Mouse (Mus musculus) cerebellum, adult 2 months (tissue): ENCODE data around the gene App. TPM values are rescaled to one million over a fixed set of nuclear protein-coding genes. Genes with fewer than 3 reads are reported as not detected.
A peak's percentile ranks its signal among the peaks of the same experiment; 100 is the strongest.

Experiments used
- DNase-seq, 2 experiments: peaks; one replicate each; pipeline ENCODE4 v3.0.0; 2021
- H3K27ac ChIP-seq: fragments of 200-500 bp; 2 replicates; pipeline ENCODE4 v1.5.1; 2012; ENCODE audit warnings: low read length, control low read depth, inconsistent platforms; ENCODE audit not compliant: insufficient read depth
- H3K27me3 ChIP-seq: fragments of 200-500 bp; 2 replicates; pipeline ENCODE4 v1.6.1; 2012; ENCODE audit warnings: inconsistent platforms, mild to moderate bottlenecking, low read length, moderate library complexity; ENCODE audit not compliant: control insufficient read depth, insufficient read depth
- H3K4me1 ChIP-seq: fragments of 200-500 bp; 2 replicates; pipeline ENCODE4 v1.6.1; 2011; ENCODE audit warnings: low read length; ENCODE audit not compliant: control insufficient read depth, insufficient read depth
- H3K4me3 ChIP-seq: fragments of 200-500 bp; replicated peaks from 2 replicates; pipeline ENCODE3; 2011; ENCODE audit warnings: mild to moderate bottlenecking, low read depth, low read length, control low read depth; ENCODE audit not compliant: insufficient read depth
- CTCF ChIP-seq: fragments of 200-500 bp; IDR thresholded peaks from 2 replicates; pipeline ENCODE4 v1.5.1; 2011; ENCODE audit warnings: low read depth, mild to moderate bottlenecking, control low read depth, low read length, moderate library complexity, borderline replicate concordance; ENCODE audit not compliant: insufficient read depth
- POLR2A ChIP-seq: fragments of 200-500 bp; IDR thresholded peaks from 2 replicates; pipeline ENCODE4 v1.6.1; 2011; ENCODE audit warnings: low read length, control low read depth, borderline replicate concordance; ENCODE audit not compliant: insufficient read depth
- WGBS: fragments of 180-500 bp; shearing (Covaris S2); methylation state at CpG from one replicate; pipeline ENCODE4 v1.1.7; 2018; 5-methylcytosine and 5-hydroxymethylcytosine counted together
- polyA plus RNA-seq: library from polyadenylated mRNA; depleted of rRNA; stranded (reverse); fragments of >200 nt; gene quantifications from 2 replicates; pipeline ENCODE4 v1.2.3, GENCODE M21; 2012

Gene App
- polyA plus RNA-seq, 1 experiment = 1,076 TPM

DNA sequence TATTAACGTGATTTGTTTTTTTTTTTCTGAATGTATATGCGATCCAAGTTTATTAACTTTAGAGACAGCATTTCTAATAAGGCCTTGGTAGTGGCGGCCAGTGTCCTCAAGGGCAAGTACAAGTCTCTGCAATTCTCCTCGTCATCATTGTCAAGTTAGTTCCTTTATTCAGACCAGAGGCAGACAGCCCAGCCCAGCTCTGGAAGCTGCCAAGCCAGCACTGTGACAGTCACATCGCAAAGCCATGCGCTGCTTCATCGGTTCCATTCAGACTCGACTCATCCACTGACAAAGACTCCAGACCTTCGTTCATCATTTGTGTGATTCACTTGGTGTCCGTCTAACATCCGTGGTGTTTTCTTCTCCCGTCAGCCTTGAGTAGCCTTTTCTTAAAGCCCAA, 100.9 kb downstream of the App start:
- DNase-seq = no peak
- H3K4me3 ChIP-seq = no peak overlapping the region
- no peak for TF ChIP-seq POLR2A
- TF ChIP-seq CTCF = no peak
- H3K4me1 ChIP-seq = peaks cover 15% of the 10 kb centered on the region
- H3K27ac ChIP-seq = no peak overlapping the region
- H3K27me3 ChIP-seq = no peaks in the 10 kb centered on the region
- 45% methylated on average over 12 of the region's 12 CpGs for WGBS

DNA sequence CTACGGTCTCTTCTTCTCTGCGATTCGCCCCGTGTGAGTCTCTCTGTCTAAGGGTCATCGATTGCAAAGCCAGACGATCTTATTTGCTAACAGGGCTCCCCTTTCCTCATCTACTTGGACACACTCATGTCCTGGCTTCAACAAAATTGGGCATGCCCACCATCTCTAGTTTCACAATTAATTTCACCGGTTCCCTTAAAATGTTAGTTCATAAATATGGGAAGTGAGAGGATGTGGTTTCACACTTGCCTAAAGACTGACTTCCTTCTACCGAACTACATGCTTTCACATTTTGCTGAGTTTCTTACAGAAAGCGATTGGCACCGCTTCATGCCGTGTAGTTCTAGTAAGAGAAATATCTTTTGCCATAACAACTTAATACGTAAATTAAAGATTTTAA, 101.8 kb downstream of the App start:
- 95% methylated on average over 12 of the region's 12 CpGs for WGBS
- DNase-seq = no peak
- TF ChIP-seq POLR2A = no peak
- no peak for TF ChIP-seq CTCF
- Histone ChIP-seq H3K4me1 (peaks cover 18% of the 10 kb centered on the region), H3K27me3 (no peaks in the 10 kb centered on the region), H3K4me3 (no peak overlapping the region), H3K27ac (no peak overlapping the region)

DNA sequence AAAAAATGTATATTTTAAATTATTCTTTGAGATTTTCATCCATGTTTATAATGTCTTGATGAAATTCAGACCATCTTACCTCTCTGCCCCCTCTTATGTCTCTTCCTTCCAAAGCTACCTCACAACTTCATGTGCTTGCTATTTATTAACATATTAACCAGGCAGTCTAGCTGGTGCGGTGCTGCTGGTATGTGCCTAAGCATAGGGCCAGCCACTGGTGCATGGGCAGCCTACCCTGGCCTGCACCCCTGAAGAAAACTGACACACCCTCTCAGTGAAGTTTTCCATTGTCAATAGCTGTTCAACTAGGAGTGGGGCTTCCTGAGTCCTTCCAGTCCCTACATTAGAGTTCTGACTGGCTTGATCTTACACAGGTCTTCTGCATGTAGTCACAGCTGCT, 102.3 kb downstream of the App start:
- Histone ChIP-seq H3K27me3 (no peaks in the 10 kb centered on the region), H3K27ac (no peak overlapping the region), H3K4me1 (peaks cover 17% of the 10 kb centered on the region), H3K4me3 (no peak overlapping the region)
- no peak for TF ChIP-seq POLR2A
- TF ChIP-seq CTCF = no peak
- 97% methylated on average over 1 of the region's 1 CpGs for WGBS
- no peak for DNase-seq

DNA sequence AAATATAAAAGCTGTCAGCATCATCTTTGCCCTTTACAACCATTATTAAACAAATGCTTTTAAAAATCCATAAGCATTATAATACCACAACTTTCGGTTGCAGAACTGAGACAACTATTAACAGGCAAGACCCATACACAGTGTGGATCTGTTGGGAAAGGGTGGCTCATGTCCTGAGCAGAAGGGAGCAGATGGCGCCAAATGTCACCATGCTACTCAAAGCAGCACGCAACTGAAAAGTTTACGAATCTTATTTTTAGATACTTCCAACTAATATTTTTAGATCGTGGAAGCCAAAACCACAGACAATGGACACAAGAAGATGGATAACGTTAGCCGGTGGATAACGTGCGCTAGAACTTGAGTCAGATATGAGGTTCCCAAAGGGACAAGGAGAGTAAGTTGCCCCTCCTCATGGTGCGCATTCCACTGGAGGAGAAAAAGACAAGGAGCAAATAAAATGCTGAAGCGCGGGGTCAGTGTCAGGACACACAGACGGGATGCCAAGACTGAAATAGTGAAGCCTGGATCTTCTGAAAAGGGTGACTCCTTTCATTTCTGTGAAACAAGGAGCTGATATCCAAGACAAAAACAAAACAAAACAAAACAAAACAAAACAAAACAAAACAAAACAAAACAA, 106.2 kb downstream of the App start:
- Histone ChIP-seq H3K27ac (peak overlapping the region; percentile 84), H3K27me3 (no peaks in the 10 kb centered on the region), H3K4me3 (no peak overlapping the region), H3K4me1 (peaks cover 22% of the 10 kb centered on the region)
- peak; percentile 62 to 83 for DNase-seq
- WGBS = 22% methylated on average over 13 of the region's 13 CpGs
- TF ChIP-seq CTCF (no peak), POLR2A (no peak)

DNA sequence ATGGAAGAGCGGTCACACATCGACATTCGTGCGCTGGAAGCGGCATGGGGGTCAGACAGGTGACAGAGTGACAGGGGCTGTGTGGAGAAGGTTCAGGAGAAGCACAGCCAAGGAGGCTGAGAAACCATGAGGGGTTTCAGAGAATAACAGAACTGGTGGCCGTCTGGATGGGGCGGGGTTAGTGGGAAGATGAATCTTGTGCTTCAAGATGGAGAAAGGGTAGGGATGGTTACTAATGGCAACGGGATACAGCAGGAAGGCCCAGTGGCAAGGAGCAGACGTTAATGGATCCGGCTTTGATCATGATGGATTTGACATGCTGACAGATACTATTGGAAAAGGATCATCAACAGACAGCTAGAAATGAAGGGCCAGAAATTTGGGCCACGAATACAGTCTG, 107.3 kb downstream of the App start:
- TF ChIP-seq CTCF = no peak
- TF ChIP-seq POLR2A = no peak
- peaks cover 22% of the 10 kb centered on the region for H3K4me1 ChIP-seq
- no peak overlapping the region for H3K4me3 ChIP-seq
- no peaks in the 10 kb centered on the region for H3K27me3 ChIP-seq
- H3K27ac ChIP-seq = no peak overlapping the region
- DNase-seq = no peak
- WGBS = 77% methylated on average over 11 of the region's 11 CpGs

DNA sequence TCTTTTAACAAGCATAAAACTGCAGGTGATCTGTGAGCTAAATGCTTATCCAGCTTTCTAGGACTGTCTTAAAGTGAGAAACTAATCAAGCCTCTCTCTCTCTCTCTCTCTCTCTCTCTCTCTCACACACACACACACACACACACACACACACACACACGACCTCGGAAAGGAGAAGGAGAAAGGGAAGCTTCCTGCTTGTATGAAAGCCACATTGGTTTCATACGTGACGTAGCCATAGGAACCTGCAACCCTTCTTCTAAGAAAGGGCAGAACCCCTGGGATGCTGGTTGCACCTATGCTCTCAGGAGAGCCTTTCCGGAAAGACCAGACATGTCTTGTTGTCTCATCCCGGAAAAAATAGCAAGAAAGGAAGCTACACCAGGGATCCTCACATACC, 108.8 kb downstream of the App start:
- no peak for DNase-seq
- 82% methylated on average over 6 of the region's 6 CpGs for WGBS
- H3K27me3 ChIP-seq = no peaks in the 10 kb centered on the region
- no peak overlapping the region for H3K27ac ChIP-seq
- TF ChIP-seq POLR2A = no peak
- H3K4me1 ChIP-seq = peaks cover 22% of the 10 kb centered on the region
- H3K4me3 ChIP-seq = no peak overlapping the region

DNA sequence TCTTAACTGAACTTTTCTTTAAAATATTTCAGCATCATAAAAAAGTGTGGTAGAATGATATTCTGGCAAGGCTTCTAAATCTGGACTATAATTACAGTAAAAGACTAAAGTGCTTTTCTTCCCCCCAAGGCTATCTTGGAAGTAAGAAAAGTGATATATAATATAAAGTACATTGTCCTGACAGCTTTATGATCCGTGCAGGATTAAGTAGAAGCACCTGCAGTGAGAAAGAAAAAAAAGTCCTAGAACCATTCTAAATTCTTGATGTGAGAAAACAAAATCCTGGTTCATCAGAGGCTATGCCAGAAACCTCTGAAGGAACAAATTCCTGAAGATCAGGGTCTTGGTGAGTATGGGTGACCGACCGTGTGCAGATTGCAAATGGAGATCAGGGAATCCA, 110.8 kb downstream of the App start:
- no peak for DNase-seq
- 91% methylated on average over 3 of the region's 3 CpGs for WGBS
- H3K27ac ChIP-seq = no peak overlapping the region
- peaks cover 11% of the 10 kb centered on the region for H3K4me1 ChIP-seq
- no peak overlapping the region for H3K4me3 ChIP-seq
- H3K27me3 ChIP-seq = no peaks in the 10 kb centered on the region
- TF ChIP-seq POLR2A = no peak
- TF ChIP-seq CTCF = no peak

DNA sequence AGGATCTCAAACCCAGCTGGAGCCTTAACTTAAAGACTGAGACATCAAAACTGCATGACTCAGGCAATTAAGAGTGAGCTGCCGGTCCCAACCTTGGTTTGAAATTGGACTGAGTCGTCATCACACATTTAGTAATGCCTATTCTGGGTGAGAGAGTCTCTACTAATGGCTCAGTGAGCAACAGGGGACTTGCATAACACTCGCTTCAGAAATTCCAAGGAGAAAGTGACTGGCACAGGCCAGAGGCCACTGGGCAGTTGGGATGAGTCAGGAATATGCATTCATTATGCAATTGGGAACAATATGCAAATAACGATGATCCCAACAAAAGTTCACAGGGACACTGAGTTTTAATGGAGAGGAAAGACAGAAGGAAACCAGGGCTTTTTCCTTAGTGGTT, 111.8 kb downstream of the App start:
- WGBS = 74% methylated on average over 4 of the region's 4 CpGs
- no peak for DNase-seq
- peaks cover 7% of the 10 kb centered on the region; the same call in 1 of the 2 replicates for H3K4me1 ChIP-seq
- TF ChIP-seq CTCF (no peak), POLR2A (no peak)
- no peak overlapping the region for H3K27ac ChIP-seq
- no peak overlapping the region for H3K4me3 ChIP-seq
- H3K27me3 ChIP-seq = no peaks in the 10 kb centered on the region
